Mouse (Mus musculus) small intestine, adult 2 months (tissue): Measurements from ENCODE around the gene En1. TPM values are rescaled to one million over a fixed set of nuclear protein-coding genes. Genes with fewer than 3 reads are reported as not detected.
A peak's percentile ranks its signal among the peaks of the same experiment; 100 is the strongest.

Experiments
- H3K27ac ChIP-seq: fragments of 200-500 bp; 2 replicates; pipeline ENCODE4 v1.5.1; 2012; ENCODE audit warnings: low read depth, low read length, control low read depth, inconsistent platforms; ENCODE audit not compliant: insufficient read depth
- H3K27me3 ChIP-seq: fragments of 200-500 bp; 2 replicates; pipeline ENCODE4 v1.6.1; 2012; ENCODE audit warnings: mild to moderate bottlenecking, moderate library complexity, low read length, inconsistent platforms; ENCODE audit not compliant: control insufficient read depth, insufficient read depth
- H3K36me3 ChIP-seq: fragments of 200-500 bp; 2 replicates; pipeline ENCODE4 v1.6.1; 2012; ENCODE audit warnings: mild to moderate bottlenecking, low read length, control low read depth, inconsistent platforms; ENCODE audit not compliant: control insufficient read depth, insufficient read depth
- H3K4me1 ChIP-seq: fragments of 200-500 bp; 2 replicates; pipeline ENCODE4 v1.6.1; 2012; ENCODE audit warnings: low read length, inconsistent platforms, mixed read lengths; ENCODE audit not compliant: control insufficient read depth, insufficient read depth, insufficient read length
- H3K4me3 ChIP-seq: fragments of 200-500 bp; 2 replicates; pipeline ENCODE4 v1.5.1; 2012; ENCODE audit warnings: low read depth, mild to moderate bottlenecking, control low read depth, inconsistent platforms, low read length, moderate library complexity
- CTCF ChIP-seq: fragments of 200-500 bp; IDR thresholded peaks from 2 replicates; pipeline ENCODE4 v1.5.1; 2012; ENCODE audit warnings: low read depth, mild to moderate bottlenecking, control low read depth, inconsistent platforms, low read length, moderate library complexity, mixed read lengths; ENCODE audit not compliant: insufficient replicate concordance, insufficient read length; ENCODE audit errors: extremely low read depth
- POLR2A ChIP-seq: fragments of 200-500 bp; IDR thresholded peaks from 2 replicates; pipeline ENCODE4 v1.6.1; 2012; ENCODE audit warnings: low read depth, mild to moderate bottlenecking, control low read depth, inconsistent platforms, low read length, moderate library complexity
- WGBS: fragments of 180-500 bp; shearing (Covaris S2); methylation state at CpG from one replicate; pipeline ENCODE4 v1.1.7; 2018; 5-methylcytosine and 5-hydroxymethylcytosine counted together
- polyA plus RNA-seq: library from polyadenylated mRNA; depleted of rRNA; stranded (reverse); fragments of >200 nt; gene quantifications from 2 replicates; pipeline ENCODE4 v1.2.3, GENCODE M21; 2012; rRNA removed

En1 gene
- polyA plus RNA-seq: not detected in 2 replicates

DNA sequence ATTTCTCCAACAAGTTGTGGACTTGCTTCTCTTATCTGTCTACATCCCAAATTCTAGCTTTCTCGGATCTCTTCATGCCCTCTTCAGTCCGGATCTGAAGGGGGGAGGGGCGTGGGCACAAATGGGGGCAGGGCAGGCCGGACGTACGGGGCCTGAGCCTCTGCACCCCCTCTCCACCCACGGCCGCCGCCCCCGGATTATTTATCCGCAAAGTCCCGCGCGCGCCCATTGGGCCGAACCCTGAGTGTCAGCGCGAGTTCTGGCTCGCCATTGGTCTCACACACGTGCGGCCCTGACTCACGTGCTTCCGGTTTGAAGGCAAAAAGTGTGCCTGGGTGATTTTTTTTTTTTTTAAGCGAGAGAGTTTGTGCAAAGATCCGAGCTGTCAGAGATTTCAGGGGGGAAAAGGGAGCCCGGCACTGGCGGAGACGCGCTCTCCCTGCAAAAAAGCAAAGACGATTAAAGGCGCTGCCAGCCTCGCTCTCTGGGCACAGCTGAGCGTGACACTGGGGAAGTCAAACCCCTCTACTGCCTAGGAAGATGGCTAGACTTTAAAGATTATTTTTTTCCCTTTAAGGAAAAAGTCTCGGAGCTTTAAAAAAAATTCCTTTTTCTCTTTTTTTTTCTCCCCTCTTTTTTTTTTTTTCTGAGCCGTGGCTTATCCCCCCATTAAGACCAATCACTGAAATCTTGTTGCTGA lies at the start of gene En1:
En1 (plus strand) TSS at position 388 of the 700 bp plus-strand sequence.
- peak within 1 kb of the TSS; percentile 32 for H3K4me3 ChIP-seq
- H3K27ac ChIP-seq: no peak within 1 kb of the TSS
- TF ChIP-seq CTCF: no peak
- no peak for TF ChIP-seq POLR2A
- H3K27me3 ChIP-seq: peaks cover 83% of the 10 kb centered on the region
- no peaks in the 10 kb centered on the region for H3K36me3 ChIP-seq
- no peaks in the 10 kb centered on the region; the same call in none of the 2 replicates for H3K4me1 ChIP-seq
- WGBS: 4% methylated on average over 35 of the region's 35 CpGs

DNA sequence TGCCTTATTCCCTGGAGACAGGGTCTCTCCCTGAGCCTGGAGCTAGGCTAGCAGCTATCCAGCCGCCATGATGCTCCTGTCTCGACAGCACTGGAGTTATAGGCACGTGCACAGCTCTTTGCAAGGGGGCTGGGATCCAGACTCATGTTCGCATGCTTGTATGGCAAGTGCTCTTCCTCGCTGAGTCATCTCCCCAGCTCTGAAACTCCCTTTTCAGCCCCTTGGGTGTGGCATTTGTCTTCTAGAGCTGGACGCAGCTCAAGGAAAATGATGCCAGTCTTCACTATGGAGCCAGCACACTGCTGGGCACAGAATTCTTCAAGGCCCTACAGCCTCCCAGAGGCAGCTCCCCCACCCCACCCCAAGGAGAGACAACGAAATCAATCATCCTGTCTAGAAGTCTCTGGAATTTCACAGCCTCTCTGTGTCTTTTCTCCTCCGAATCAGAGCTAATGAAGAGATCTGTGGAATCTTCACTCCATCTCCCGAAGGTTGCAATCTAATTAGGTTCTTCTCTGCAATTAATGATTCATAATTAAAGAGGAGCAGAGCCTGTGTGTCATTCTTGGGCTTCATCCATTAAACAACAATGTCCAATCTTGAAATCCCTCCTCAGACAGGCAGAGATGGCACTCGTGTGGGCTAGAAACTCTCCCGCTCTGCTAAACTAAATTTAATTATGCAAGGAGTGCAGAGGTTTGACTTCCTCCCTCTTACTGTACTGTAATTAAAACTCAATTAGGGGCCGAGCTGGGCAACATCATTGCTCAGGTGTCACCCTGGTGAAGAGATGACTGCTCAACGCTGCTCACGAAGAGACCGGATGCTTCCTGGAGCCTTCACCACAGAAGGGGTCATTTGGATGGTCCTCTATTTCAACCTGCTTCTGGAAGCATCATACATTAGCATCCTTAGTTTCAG lies 45.0 kb upstream of the En1 start:
- H3K4me1 ChIP-seq: no peaks in the 10 kb centered on the region
- TF ChIP-seq POLR2A: no peak
- TF ChIP-seq CTCF: no peak
- H3K36me3 ChIP-seq: no peaks in the 10 kb centered on the region
- H3K4me3 ChIP-seq: no peak overlapping the region
- no peaks in the 10 kb centered on the region for H3K27me3 ChIP-seq
- 72% methylated on average over 15 of the region's 15 CpGs for WGBS
- H3K27ac ChIP-seq: no peak overlapping the region

DNA sequence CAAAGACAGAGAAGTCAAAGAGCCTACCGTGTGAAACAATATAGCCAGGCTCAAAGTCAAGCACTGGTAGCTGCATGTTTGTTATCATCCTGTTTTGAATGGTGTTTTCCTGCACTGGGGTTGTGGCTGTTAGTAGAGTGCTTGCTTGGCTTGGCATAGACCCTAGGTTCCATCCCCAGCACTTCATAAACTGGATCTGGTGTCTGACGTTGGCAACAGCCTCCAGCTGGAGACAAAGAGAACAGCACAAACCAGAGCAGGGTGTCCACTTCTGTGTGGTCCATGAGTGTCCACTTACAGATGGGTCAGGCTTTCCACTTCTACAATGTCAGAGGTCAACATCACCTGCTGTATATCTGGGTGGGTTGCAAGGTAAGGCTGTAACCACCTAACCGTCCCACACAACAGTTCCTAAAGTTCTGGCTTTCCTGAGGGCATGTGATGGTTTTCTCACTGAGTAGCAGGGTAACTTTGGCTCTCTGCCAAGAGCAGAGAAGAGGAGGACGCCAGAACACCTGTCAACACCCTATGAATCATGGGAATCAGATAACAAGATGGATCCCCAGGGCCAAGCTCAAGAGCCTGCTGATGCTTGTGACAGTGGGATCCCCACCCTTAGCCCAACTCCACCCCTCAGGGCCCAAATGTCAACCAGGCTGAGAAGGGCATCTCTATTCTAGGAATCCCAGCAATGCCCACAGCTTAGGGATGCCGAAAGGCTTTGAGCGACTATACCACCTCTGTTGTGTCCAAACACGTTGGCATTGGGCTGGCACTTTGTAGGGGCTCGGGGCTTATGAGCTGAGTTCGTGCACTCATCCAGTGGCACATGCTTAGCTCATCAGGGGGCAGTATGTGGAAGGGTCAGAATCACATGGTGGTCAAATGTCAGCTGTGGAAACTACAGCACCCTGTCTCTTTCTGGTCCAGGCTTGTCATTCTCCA lies 43.6 kb upstream of the En1 start:
- WGBS: 61% methylated on average over 9 of the region's 9 CpGs
- no peak overlapping the region for H3K4me3 ChIP-seq
- no peaks in the 10 kb centered on the region for H3K27me3 ChIP-seq

DNA sequence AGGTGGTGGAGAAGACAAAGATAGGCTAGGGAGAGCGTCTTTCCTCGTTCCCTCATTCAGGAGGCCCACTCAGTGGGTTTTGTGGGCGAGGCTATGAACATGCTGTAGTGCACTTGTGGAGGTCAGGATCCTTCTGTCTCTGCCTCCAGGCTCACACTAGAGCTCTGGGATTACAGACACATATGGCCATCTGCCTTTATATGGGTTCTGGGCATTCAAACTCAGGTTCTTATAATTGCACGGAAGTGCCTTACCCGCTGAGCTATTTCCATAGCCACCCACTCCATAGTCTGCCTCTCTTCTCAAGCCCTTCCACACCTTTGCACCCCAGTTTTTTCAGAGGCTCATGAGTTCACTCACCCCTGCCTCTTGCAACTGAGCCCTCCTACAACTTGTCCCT lies 42.3 kb upstream of the En1 start:
- 82% methylated on average over 5 of the region's 5 CpGs for WGBS
- Histone ChIP-seq H3K27me3 (no peaks in the 10 kb centered on the region), H3K36me3 (no peaks in the 10 kb centered on the region), H3K4me1 (no peaks in the 10 kb centered on the region), H3K4me3 (no peak overlapping the region), H3K27ac (no peak overlapping the region)
- TF ChIP-seq POLR2A (no peak), CTCF (no peak)

More for the DNA sequence above, 43.6 kb upstream of the En1 start:
- Histone ChIP-seq H3K36me3 (no peaks in the 10 kb centered on the region), H3K4me1 (no peaks in the 10 kb centered on the region), H3K27ac (no peak overlapping the region)
- TF ChIP-seq POLR2A (no peak), CTCF (no peak)

DNA sequence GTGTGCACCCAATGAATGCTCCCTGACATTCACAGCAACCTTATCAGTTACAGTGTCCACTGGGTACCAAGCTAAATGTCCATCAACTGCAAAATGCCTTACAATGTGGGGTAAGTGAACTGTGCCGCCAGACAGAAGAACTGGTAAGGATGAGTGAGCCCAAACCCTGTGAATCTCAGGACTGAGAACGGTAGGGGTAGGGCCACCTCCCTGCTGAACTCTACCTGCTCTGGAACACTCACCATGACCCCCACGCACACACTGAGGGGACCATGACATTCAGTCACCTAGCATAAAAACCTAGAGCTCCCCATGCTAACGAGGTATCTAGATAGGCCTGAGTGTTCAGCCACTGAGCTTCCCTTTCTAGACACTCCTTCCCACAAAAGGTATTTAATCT lies 20.9 kb upstream of the En1 start:
- WGBS: 59% methylated on average over 4 of the region's 4 CpGs
- Histone ChIP-seq H3K36me3 (no peaks in the 10 kb centered on the region), H3K4me1 (no peaks in the 10 kb centered on the region), H3K27ac (no peak overlapping the region), H3K4me3 (no peak overlapping the region), H3K27me3 (no peaks in the 10 kb centered on the region)
- no peak for TF ChIP-seq CTCF
- TF ChIP-seq POLR2A: no peak

DNA sequence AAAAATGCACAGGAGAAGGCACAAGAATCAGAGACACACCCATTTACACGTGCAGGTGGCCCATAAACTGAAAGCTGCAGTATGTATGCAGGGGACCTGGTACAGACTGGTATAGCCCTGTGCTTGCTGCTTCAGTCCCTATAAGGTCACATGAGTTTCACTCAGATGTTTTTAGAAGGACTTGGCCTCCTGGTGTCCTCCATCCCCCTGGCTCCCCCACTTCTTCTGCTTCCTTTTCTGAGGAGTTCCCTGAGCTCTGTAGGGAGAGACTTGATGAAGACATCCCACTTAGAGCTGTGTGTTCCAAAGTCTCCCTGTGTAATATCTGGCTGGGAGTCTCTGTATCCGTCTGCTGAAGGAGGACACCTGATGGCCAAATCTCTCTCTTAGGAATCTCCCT lies 16.7 kb upstream of the En1 start:
- no peak overlapping the region for H3K4me3 ChIP-seq
- TF ChIP-seq CTCF (no peak), POLR2A (no peak)

More for the DNA sequence above, 16.7 kb upstream of the En1 start:
- WGBS: 9% methylated on average over 2 of the region's 2 CpGs
- H3K27me3 ChIP-seq: no peaks in the 10 kb centered on the region
- no peaks in the 10 kb centered on the region for H3K36me3 ChIP-seq
- no peak overlapping the region for H3K27ac ChIP-seq
- no peaks in the 10 kb centered on the region for H3K4me1 ChIP-seq
